Mouse (Mus musculus): ENCODE results near the gene Gm49369. TPM values are rescaled to one million over a fixed set of nuclear protein-coding genes. Genes with fewer than 3 reads are reported as not detected.

Gene Gm49369
- polyA plus RNA-seq, 1 experiment = 1.00 TPM

DNA sequence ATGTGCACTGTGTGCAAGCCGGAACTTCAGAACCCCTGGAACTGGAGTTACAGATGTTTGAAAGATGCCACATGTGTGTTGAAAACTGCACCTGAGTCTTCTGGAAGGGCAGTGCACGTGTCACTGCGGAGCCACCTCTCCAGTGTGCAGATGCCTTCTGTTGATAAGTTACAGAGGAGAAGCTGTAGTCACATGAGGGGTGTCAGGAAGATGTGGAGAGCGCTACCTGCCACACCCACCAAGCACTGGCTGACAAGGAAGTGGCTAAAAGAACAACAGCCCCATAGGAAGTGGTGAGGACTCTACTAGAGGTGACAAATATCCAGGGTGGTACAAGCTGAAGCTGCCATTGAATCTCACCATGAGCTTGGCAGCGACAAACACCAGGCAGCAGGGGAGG is 28.6 kb downstream of the Gm49369 start:
- WGBS = 70% methylated on average over 5 of the region's 5 CpGs

DNA sequence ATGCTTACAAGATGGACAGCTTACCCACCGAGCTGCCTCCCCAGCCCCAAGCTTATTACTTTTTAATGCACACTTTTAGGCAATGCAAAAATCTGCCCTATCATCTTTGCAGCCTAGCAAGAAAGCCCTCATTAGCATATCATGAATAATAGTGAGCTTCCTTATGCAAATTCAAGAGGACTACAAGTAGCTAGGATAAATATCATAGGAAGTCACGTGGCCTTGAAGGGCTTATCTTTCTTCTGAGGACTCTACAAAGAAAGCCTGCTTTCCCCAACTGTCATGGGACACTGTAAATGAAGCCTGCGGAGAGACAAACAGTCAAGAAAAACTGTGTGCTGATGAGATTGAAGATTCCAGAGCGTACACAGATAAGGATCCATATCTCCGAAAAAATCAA is 30.9 kb downstream of the Gm49369 start:
- Histone ChIP-seq H3K4me3 (replicated peaks; ENCODE audit: insufficient read depth, low read depth, low read length) (no peak overlapping the region), H3K27me3 (ENCODE audit: control insufficient read depth, insufficient read depth, low read length) (no peaks in the 10 kb centered on the region), H3K27ac (ENCODE audit: insufficient read depth, low read length) (no peak overlapping the region), H3K4me1 (ENCODE audit: control insufficient read depth, insufficient read depth, low read length) (peaks cover 8% of the 10 kb centered on the region; the same call in 1 of the 2 replicates)
- DNase-seq = no peak
- WGBS = 80% methylated on average over 5 of the region's 5 CpGs
- TF ChIP-seq CTCF (IDR thresholded peaks at IDR 0.05; ENCODE audit: borderline replicate concordance, insufficient read depth, low read depth, low read length) (no peak), POLR2A (IDR thresholded peaks at IDR 0.05; ENCODE audit: borderline replicate concordance, insufficient read depth, low read length) (no peak)

More for the DNA sequence above, 28.6 kb downstream of the Gm49369 start:
- Histone ChIP-seq H3K4me3 (replicated peaks; ENCODE audit: insufficient read depth, low read depth, low read length) (no peak overlapping the region), H3K27me3 (ENCODE audit: control insufficient read depth, insufficient read depth, low read length) (no peaks in the 10 kb centered on the region), H3K27ac (ENCODE audit: insufficient read depth, low read length) (no peak overlapping the region), H3K4me1 (ENCODE audit: control insufficient read depth, insufficient read depth, low read length) (peaks cover 8% of the 10 kb centered on the region; the same call in 1 of the 2 replicates)
- DNase-seq = no peak
- TF ChIP-seq POLR2A (IDR thresholded peaks at IDR 0.05; ENCODE audit: borderline replicate concordance, insufficient read depth, low read length) = no peak
- TF ChIP-seq CTCF (IDR thresholded peaks at IDR 0.05; ENCODE audit: borderline replicate concordance, insufficient read depth, low read depth, low read length) = no peak

DNA sequence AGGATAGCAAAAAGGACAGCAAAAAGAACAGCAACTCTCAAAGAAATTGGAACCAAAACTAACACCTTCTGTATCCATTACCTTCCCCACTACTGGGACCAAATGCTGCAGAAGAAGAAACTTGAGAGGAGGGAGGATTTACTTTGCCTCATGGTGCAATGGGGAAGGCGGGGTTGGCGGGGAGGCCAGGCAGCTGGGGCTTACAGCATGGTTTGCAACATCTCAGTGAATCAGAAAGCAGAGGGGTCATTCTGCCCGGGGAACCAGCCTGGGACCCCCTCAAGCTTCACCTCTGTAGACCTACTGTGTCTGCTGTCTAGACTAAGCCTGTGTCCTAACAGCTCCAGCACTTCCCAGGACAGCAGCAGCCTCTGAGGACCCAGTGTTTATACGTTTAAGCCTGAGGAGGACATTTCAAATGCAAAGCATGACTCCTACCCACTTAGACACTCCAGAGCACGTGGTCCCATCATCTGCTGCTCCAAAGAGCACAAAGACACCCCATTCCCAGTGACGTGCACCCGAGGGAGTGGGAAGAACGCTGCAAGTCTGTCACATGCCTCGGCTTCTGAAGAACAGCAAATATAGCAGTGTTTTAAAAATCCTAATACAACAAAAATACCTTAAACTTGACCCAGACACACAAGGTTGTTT is 33.0 kb downstream of the Gm49369 start:
- peaks cover 2% of the 10 kb centered on the region; the same call in 1 of the 2 replicates for H3K4me1 ChIP-seq (ENCODE audit: control insufficient read depth, insufficient read depth, low read length)
- TF ChIP-seq CTCF (IDR thresholded peaks at IDR 0.05; ENCODE audit: borderline replicate concordance, insufficient read depth, low read depth, low read length) (no peak), POLR2A (IDR thresholded peaks at IDR 0.05; ENCODE audit: borderline replicate concordance, insufficient read depth, low read length) (no peak)
- no peak overlapping the region for H3K27ac ChIP-seq (ENCODE audit: insufficient read depth, low read length)
- 38% methylated on average over 9 of the region's 9 CpGs for WGBS
- no peak for DNase-seq
- no peak overlapping the region for H3K4me3 ChIP-seq (replicated peaks; ENCODE audit: insufficient read depth, low read depth, low read length)
- H3K27me3 ChIP-seq (ENCODE audit: control insufficient read depth, insufficient read depth, low read length) = no peaks in the 10 kb centered on the region

DNA sequence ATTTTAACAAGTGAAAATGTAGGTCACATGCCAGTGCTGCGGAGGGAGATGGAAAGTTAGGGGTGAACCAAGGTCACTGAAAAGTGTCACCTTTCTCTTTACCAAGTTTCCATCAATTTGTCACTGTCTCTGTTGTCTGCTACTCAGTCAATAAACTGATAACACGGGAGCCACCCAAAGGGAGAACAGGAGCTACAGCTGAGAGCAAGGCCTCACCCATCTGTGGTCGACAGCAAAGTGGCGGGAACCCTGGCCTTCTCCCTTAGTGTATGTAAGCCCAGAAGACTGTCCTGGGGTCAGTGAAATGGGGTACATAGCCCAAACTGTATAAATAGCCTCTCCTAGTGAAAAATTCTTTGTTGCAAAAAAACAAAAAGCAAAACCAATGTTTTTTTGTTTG is 34.9 kb downstream of the Gm49369 start:
- 90% methylated on average over 4 of the region's 4 CpGs for WGBS
- H3K27me3 ChIP-seq (ENCODE audit: control insufficient read depth, insufficient read depth, low read length) = no peaks in the 10 kb centered on the region
- H3K4me3 ChIP-seq (replicated peaks; ENCODE audit: insufficient read depth, low read depth, low read length) = no peak overlapping the region
- H3K27ac ChIP-seq (ENCODE audit: insufficient read depth, low read length) = no peak overlapping the region
- no peaks in the 10 kb centered on the region for H3K4me1 ChIP-seq (ENCODE audit: control insufficient read depth, insufficient read depth, low read length)
- TF ChIP-seq CTCF (IDR thresholded peaks at IDR 0.05; ENCODE audit: borderline replicate concordance, insufficient read depth, low read depth, low read length) (no peak), POLR2A (IDR thresholded peaks at IDR 0.05; ENCODE audit: borderline replicate concordance, insufficient read depth, low read length) (no peak)
- DNase-seq = no peak

DNA sequence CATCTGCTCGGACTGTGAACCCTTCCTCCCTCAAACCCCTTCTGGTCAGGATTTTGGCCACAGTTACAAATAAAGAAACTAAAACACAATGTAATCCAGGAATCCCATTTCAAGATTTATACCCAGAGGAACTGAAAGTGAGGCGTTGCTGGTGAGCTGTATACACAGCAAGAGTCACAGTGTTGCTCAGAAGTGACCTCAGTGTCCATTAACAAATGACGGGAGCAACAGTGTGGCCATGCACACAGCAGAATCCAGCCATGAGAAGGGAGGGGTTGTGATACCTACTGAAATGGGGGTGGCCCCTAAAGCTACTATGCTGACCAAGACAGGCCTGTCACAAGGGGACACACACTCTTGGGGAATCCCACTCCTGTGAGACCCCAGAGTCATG is 40.2 kb downstream of the Gm49369 start:
- Histone ChIP-seq H3K4me1 (ENCODE audit: control insufficient read depth, insufficient read depth, low read length) (no peaks in the 10 kb centered on the region), H3K27ac (ENCODE audit: insufficient read depth, low read length) (no peak overlapping the region), H3K4me3 (replicated peaks; ENCODE audit: insufficient read depth, low read depth, low read length) (no peak overlapping the region), H3K27me3 (ENCODE audit: control insufficient read depth, insufficient read depth, low read length) (no peaks in the 10 kb centered on the region)
- 85% methylated on average over 3 of the region's 3 CpGs for WGBS
- no peak for DNase-seq
- TF ChIP-seq CTCF (IDR thresholded peaks at IDR 0.05; ENCODE audit: borderline replicate concordance, insufficient read depth, low read depth, low read length) = no peak
- no peak for TF ChIP-seq POLR2A (IDR thresholded peaks at IDR 0.05; ENCODE audit: borderline replicate concordance, insufficient read depth, low read length)

DNA sequence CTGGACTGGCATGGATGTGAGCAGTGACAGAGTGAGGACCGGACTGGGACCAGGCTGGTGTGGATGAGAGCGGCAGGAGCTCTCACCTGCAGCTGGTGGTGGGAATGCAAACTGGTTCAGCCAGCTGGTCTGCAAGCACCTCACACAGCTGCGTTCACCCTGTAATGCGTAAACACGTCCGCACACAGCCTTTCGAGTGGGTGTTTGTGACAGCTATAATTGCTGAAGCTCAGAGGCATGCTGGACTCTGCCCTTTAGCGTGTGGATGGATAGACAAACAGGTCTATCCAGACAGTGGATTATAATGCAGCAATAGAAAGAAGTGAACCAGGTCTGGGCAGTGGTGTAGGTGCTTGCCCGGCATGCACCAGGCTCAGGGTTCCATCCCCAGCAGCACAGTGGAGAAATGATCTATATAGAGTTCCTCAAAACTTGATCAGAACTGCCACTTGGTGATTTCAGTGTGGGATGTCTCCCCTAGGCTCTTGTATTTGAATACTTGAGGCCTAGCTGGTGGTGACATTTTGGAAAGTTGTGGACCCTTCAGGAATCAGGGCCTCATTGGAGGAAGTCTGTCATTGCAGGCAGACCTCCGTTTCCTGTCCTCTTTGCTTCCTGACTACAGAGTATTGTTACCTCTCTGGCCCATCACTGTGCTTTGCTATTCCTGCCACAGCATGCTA is 40.8 kb downstream of the Gm49369 start:
- 90% methylated on average over 10 of the region's 10 CpGs for WGBS

DNA sequence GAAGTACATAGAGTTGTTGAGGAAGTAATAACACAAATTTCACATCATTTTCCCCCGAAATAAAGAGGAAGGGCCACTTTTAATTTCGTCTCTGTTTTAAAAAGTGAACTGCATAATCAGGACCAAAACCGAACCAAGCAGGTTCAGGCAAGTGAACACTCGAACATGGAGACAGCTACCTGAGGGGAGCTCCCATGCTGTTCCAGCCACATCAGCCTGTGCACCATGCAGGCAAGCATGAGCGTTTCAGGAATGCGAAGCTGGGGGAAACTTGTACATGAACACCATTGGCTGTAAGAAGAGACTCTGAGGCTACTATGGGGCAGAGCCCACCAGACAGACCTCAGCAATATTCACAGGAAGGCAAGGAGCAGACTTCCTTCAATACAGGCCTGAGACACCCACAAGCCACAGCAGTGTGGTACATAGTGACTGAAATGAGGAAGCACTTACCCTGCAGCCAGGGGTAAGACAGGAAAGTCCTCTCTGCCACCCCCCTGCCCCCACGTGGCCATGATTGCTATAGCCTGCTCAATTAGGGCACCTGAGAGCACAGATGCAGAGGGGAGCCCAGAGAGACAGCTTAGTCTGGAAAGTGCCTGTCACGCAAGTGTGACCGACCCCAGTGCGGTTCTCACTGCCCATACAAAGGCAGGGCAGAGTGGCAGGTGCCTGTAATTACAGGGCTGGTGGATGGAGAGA is 42.0 kb downstream of the Gm49369 start:
- no peak overlapping the region for H3K27ac ChIP-seq (ENCODE audit: insufficient read depth, low read length)
- peaks cover 4% of the 10 kb centered on the region; the same call in 1 of the 2 replicates for H3K4me1 ChIP-seq (ENCODE audit: control insufficient read depth, insufficient read depth, low read length)
- WGBS = 73% methylated on average over 10 of the region's 10 CpGs
- no peak overlapping the region for H3K4me3 ChIP-seq (replicated peaks; ENCODE audit: insufficient read depth, low read depth, low read length)
- H3K27me3 ChIP-seq (ENCODE audit: control insufficient read depth, insufficient read depth, low read length) = no peaks in the 10 kb centered on the region
- no peak for DNase-seq
- TF ChIP-seq POLR2A (IDR thresholded peaks at IDR 0.05; ENCODE audit: borderline replicate concordance, insufficient read depth, low read length) = no peak
- TF ChIP-seq CTCF (IDR thresholded peaks at IDR 0.05; ENCODE audit: borderline replicate concordance, insufficient read depth, low read depth, low read length) = no peak

More for the DNA sequence above, 40.8 kb downstream of the Gm49369 start:
- no peak for DNase-seq
- TF ChIP-seq POLR2A (IDR thresholded peaks at IDR 0.05; ENCODE audit: borderline replicate concordance, insufficient read depth, low read length) = no peak
- no peak for TF ChIP-seq CTCF (IDR thresholded peaks at IDR 0.05; ENCODE audit: borderline replicate concordance, insufficient read depth, low read depth, low read length)
- Histone ChIP-seq H3K4me3 (replicated peaks; ENCODE audit: insufficient read depth, low read depth, low read length) (no peak overlapping the region), H3K4me1 (ENCODE audit: control insufficient read depth, insufficient read depth, low read length) (no peaks in the 10 kb centered on the region), H3K27me3 (ENCODE audit: control insufficient read depth, insufficient read depth, low read length) (no peaks in the 10 kb centered on the region), H3K27ac (ENCODE audit: insufficient read depth, low read length) (no peak overlapping the region)

Measured in cerebellum, adult 2 months (tissue).